Mouse (Mus musculus) MEL (cell line): ENCODE data around the gene Mfap3.

Experiments
- CTCF ChIP-seq, 3 experiments: IDR thresholded peaks in 2 of 3; conservative IDR thresholded peaks in 1 of 3; 2 replicates each; pipeline ENCODE4 v1.5.1; 2011 to 2012; ENCODE audit warnings: low read length in 3 of 3, low read depth in 2 of 3, mild to moderate bottlenecking in 2 of 3, improper control_type of control experiment in 1 of 3, inconsistent platforms in 1 of 3, mixed read lengths in 1 of 3, moderate library complexity in 1 of 3; ENCODE audit not compliant: control insufficient read depth in 1 of 3, insufficient read depth in 1 of 3, poor library complexity in 1 of 3, severe bottlenecking in 1 of 3
- E2F4 ChIP-seq: IDR thresholded peaks from 2 replicates; pipeline ENCODE4 v1.6.1; 2011; ENCODE audit warnings: low read depth, low read length, improper control_type of control experiment, borderline replicate concordance
- EP300 ChIP-seq, 2 experiments: IDR thresholded peaks; 2 replicates each; pipeline ENCODE4 v1.6.1; 2011; ENCODE audit warnings: improper control_type of control experiment in 2 of 2, low read length in 2 of 2, low read depth in 1 of 2, mild to moderate bottlenecking in 1 of 2
- MYC ChIP-seq: IDR thresholded peaks from 2 replicates; pipeline ENCODE4 v1.6.1; 2011; ENCODE audit warnings: low read depth, mild to moderate bottlenecking, low read length, improper control_type of control experiment, moderate library complexity
- NRF1 ChIP-seq: IDR thresholded peaks from 2 replicates; pipeline ENCODE4 v1.6.1; 2014; ENCODE audit warnings: low read depth, mild to moderate bottlenecking, inconsistent platforms, low read length, improper control_type of control experiment, moderate library complexity; ENCODE audit not compliant: poor library complexity, insufficient read depth, severe bottlenecking
- POLR2A ChIP-seq, 2 experiments: IDR thresholded peaks; 2 replicates each; pipeline ENCODE4 v1.6.1; 2011 to 2012; ENCODE audit warnings: low read length in 2 of 2, mild to moderate bottlenecking in 2 of 2, control low read depth in 1 of 2, improper control_type of control experiment in 1 of 2, low read depth in 1 of 2, moderate library complexity in 1 of 2; ENCODE audit not compliant: control insufficient read depth in 1 of 2, insufficient read depth in 1 of 2, poor library complexity in 1 of 2
- TCF12 ChIP-seq: IDR thresholded peaks from 2 replicates; pipeline ENCODE4 v1.6.1; 2014; ENCODE audit warnings: low read depth, mild to moderate bottlenecking, inconsistent platforms, low read length, improper control_type of control experiment, moderate library complexity
- ZC3H11A ChIP-seq: IDR thresholded peaks from 2 replicates; pipeline ENCODE4 v1.6.1; 2012; ENCODE audit warnings: low read depth, mild to moderate bottlenecking, inconsistent platforms, low read length, improper control_type of control experiment

DNA sequence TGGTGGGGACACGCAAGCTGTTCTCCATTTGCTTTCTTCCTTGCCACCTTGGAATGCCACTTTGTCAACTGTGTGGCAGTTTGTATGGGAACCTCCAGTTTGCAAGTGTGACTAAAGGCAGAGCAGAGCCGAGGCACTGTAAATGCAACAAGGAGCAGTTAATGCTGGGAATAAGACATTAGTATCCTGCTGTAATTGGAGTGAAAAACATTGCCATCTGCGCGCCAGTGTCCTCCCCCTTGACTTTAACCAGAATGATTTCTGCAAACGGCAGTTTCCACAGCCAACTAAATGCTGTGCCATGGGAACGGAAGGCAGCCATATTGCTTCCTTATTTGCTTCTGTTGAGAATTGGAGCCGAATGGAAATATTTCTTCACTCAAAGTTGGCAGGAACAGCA, 3.6 kb downstream of the Mfap3 start:
- TF ChIP-seq NRF1: no peak
- no peak for TF ChIP-seq MYC
- TF ChIP-seq EP300 (IDR thresholded peaks at IDR 0.05; ENCODE audit: low read depth in 1 of 2, low read length in 2 of 2): no peak
- TF ChIP-seq POLR2A (IDR thresholded peaks at IDR 0.05; ENCODE audit: control insufficient read depth in 1 of 2, insufficient read depth in 1 of 2, low read depth in 1 of 2, low read length in 2 of 2, poor library complexity in 1 of 2): no peak
- no peak for TF ChIP-seq CTCF (IDR thresholded peaks at IDR 0.05 in 2 of 3, conservative IDR thresholded peaks at IDR 0.05 in 1 of 3; ENCODE audit: control insufficient read depth in 1 of 3, insufficient read depth in 1 of 3, low read depth in 2 of 3, low read length in 3 of 3, poor library complexity in 1 of 3, severe bottlenecking in 1 of 3)
- TF ChIP-seq ZC3H11A: no peak
- TF ChIP-seq TCF12: no peak
- TF ChIP-seq E2F4: no peak
